Mouse (Mus musculus) bone marrow macrophage, adult 2 months (primary cell): Measurements from ENCODE around the gene Pnpla8.

ENCODE experiments used
- CTCF ChIP-seq: IDR thresholded peaks from 2 replicates; pipeline ENCODE4 v1.5.1; 2012; ENCODE audit warnings: low read depth, mild to moderate bottlenecking, low read length, moderate library complexity
- POLR2A ChIP-seq: IDR thresholded peaks from 2 replicates; pipeline ENCODE4 v1.6.1; 2012; ENCODE audit warnings: mild to moderate bottlenecking, low read depth, low read length, borderline replicate concordance

GRCm38 (mm10) chr12:44346143-44346542, 125.0 kb downstream of the Pnpla8 start:
- no peak for TF ChIP-seq CTCF
- no peak for TF ChIP-seq POLR2A
